ENCODE assay signal across 23 mouse cellular contexts in genomic region chr7:74726324-74726991, GRCm38 (mm10).
DNase-seq lines count a peak whose midpoint lies in the region; ATAC-seq and TF ChIP-seq lines count a peak whose summit lies in the region.
"Had no signal": no experiment of that assay in that cellular context is flagged by ENCODE, and none has a peak within 500 bp of the region (broad histone marks: within the 10 kb centered on the region; RNA-seq: fewer than 3 reads in every experiment).

No protein-coding gene starts in this region.

- no peaks in the 10 kb centered on the region for H3K9me3 ChIP-seq in kidney, embryonic 16.5 days (ENCODE audit: low read length)
- H3K9me3 ChIP-seq in lung, embryonic 16.5 days (ENCODE audit: control insufficient read depth, low read length) = no peaks in the 10 kb centered on the region
- H3K9me3 ChIP-seq: forebrain, embryonic 10.5 days; heart, embryonic 15.5 days; hindbrain, embryonic 13.5 days; liver, embryonic 13.5 days; neural tube, embryonic 15.5 days had no signal

- peak; percentile 1 for DNase-seq in kidney, adult 2 months
- DNase-seq in brain, adult 2 months (ENCODE audit: low read depth, low spot score) = peak; percentile 30
- peak; percentile 32 to 69 for DNase-seq in lung, postnatal 4 days
- DNase-seq in gastrocnemius, postnatal 10 days = no peak
- DNase-seq: adrenal gland, postnatal 36 days; cerebellum, adult 11-12 months; cerebellum, postnatal 14 days; forebrain, postnatal 0 days; heart, postnatal 36 days; kidney, adult 11 months; layer of hippocampus, adult 9-11 months; liver, embryonic 13.5 days; thymus, adult 18-20 months; thymus, postnatal 36 days had no signal

- H3K4me1 ChIP-seq in kidney, adult 2 months (ENCODE audit: control insufficient read depth, insufficient read depth, low read length) = no peaks in the 10 kb centered on the region
- H3K4me1 ChIP-seq in kidney, embryonic 16.5 days (ENCODE audit: insufficient read depth, low read length) = no peaks in the 10 kb centered on the region
- peaks cover 7% of the 10 kb centered on the region for H3K4me1 ChIP-seq in lung, embryonic 16.5 days (replicated peaks; ENCODE audit: control insufficient read depth, insufficient read depth, low read length)
- H3K4me1 ChIP-seq: forebrain, embryonic 10.5 days; heart, embryonic 15.5 days; hindbrain, embryonic 13.5 days; liver, embryonic 13.5 days; neural tube, embryonic 15.5 days had no signal

- TF ChIP-seq POLR2A in kidney, adult 2 months (IDR thresholded peaks at IDR 0.05; ENCODE audit: low read depth, low read length) = no peak

- H3K9ac ChIP-seq in kidney, embryonic 16.5 days (replicated peaks; ENCODE audit: low read length) = no peak overlapping the region
- H3K9ac ChIP-seq in lung, embryonic 16.5 days (ENCODE audit: low read length) = no peak overlapping the region
- H3K9ac ChIP-seq: forebrain, postnatal 0 days; heart, embryonic 15.5 days; hindbrain, embryonic 13.5 days; liver, embryonic 13.5 days; neural tube, embryonic 15.5 days had no signal

- 70% methylated on average over 8 of the region's 8 CpGs for WGBS in kidney, adult 2 months
- WGBS in kidney, embryonic 16.5 days = 64% methylated on average over 8 of the region's 8 CpGs
- WGBS in lung, embryonic 16.5 days = 27% methylated on average over 8 of the region's 8 CpGs

- no peak for TF ChIP-seq CTCF in kidney, adult 2 months (conservative IDR thresholded peaks at IDR 0.05; ENCODE audit: insufficient read depth, insufficient read length, low read depth, low read length)

- ATAC-seq in kidney, embryonic 16.5 days (ENCODE audit: low FRiP score, low TSS enrichment) = no peak
- ATAC-seq in lung, embryonic 16.5 days (ENCODE audit: low read depth) = peak; percentile 98
- no peak for ATAC-seq in erythroblast, adult 5-6 weeks (replicated peaks; ENCODE audit: low FRiP score, poor library complexity, severe bottlenecking)
- ATAC-seq: CD4-positive, CD25-positive, alpha-beta regulatory T cell, adult 4 months; forebrain, postnatal 0 days had no signal

- no peak overlapping the region for H3K4me3 ChIP-seq in kidney, adult 2 months (ENCODE audit: insufficient read depth, low read depth, low read length)
- no peak overlapping the region for H3K4me3 ChIP-seq in kidney, embryonic 16.5 days (ENCODE audit: low read length)
- H3K4me3 ChIP-seq in lung, embryonic 16.5 days (ENCODE audit: low read length) = peak overlapping the region; percentile 16; the same call in 1 of the 2 replicates
- H3K4me3 ChIP-seq: forebrain, embryonic 10.5 days; heart, embryonic 15.5 days; hindbrain, embryonic 13.5 days; liver, embryonic 13.5 days; neural tube, embryonic 15.5 days had no signal

- no peak overlapping the region for H3K4me2 ChIP-seq in kidney, embryonic 16.5 days (replicated peaks; ENCODE audit: low read depth, low read length)
- H3K4me2 ChIP-seq in lung, embryonic 16.5 days (ENCODE audit: low read depth, low read length) = peak overlapping the region; percentile 36
- H3K4me2 ChIP-seq: heart, embryonic 15.5 days; hindbrain, embryonic 13.5 days; liver, embryonic 13.5 days; midbrain, embryonic 11.5 days; neural tube, embryonic 15.5 days had no signal

- no peak overlapping the region for H3K27ac ChIP-seq in kidney, adult 2 months (ENCODE audit: insufficient read depth, low read depth, low read length)
- no peak overlapping the region for H3K27ac ChIP-seq in kidney, embryonic 16.5 days (ENCODE audit: low read length)
- peak overlapping the region; percentile 69 for H3K27ac ChIP-seq in lung, embryonic 16.5 days (ENCODE audit: low read length)
- H3K27ac ChIP-seq: forebrain, embryonic 10.5 days; heart, embryonic 15.5 days; hindbrain, embryonic 13.5 days; liver, embryonic 13.5 days; neural tube, embryonic 15.5 days had no signal

- H3K36me3 ChIP-seq in kidney, adult 2 months (ENCODE audit: control insufficient read depth, insufficient read depth, low read length) = no peaks in the 10 kb centered on the region
- no peaks in the 10 kb centered on the region for H3K36me3 ChIP-seq in kidney, embryonic 16.5 days (ENCODE audit: insufficient read depth, low read length)
- H3K36me3 ChIP-seq in lung, embryonic 16.5 days (ENCODE audit: control insufficient read depth, insufficient read depth, low read length) = no peaks in the 10 kb centered on the region
- H3K36me3 ChIP-seq: forebrain, embryonic 10.5 days; heart, embryonic 15.5 days; hindbrain, embryonic 13.5 days; liver, embryonic 13.5 days; neural tube, embryonic 15.5 days had no signal

- H3K27me3 ChIP-seq in kidney, adult 2 months (replicated peaks; ENCODE audit: control insufficient read depth, insufficient read depth, low read length) = no peaks in the 10 kb centered on the region
- H3K27me3 ChIP-seq in kidney, embryonic 16.5 days (ENCODE audit: insufficient read depth, low read length) = no peaks in the 10 kb centered on the region
- H3K27me3 ChIP-seq in lung, embryonic 16.5 days (ENCODE audit: control insufficient read depth, insufficient read depth, low read depth, low read length) = no peaks in the 10 kb centered on the region
- H3K27me3 ChIP-seq: heart, embryonic 15.5 days; hindbrain, embryonic 13.5 days; liver, embryonic 13.5 days; neural tube, embryonic 15.5 days had no signal
